Mouse (Mus musculus): ENCODE measurements around the gene Lmf2. TPM values are rescaled to one million over a fixed set of nuclear protein-coding genes. Genes with fewer than 3 reads are reported as not detected.

Lmf2 gene
- polyA plus RNA-seq, 1 experiment from 2014 or later: 66.9 TPM

- under 1% methylated on average over 42 of the region's 42 CpGs for WGBS
- ATAC-seq (ENCODE audit: insufficient read depth, low FRiP score): peak; percentile 87
Measured at GRCm38 (mm10) chr15:89373762-89374248, 18.3 kb upstream of the Lmf2 start, which contains the start of gene Sco2. Sco2 (minus strand) TSS chr15:89373846.

GRCm38 (mm10) chr15:89373027-89373761 is 17.7 kb upstream of the Lmf2 start:
- Histone ChIP-seq H3K4me3 (replicated peaks; ENCODE audit: low read length) (peak overlapping the region; percentile 72), H3K36me3 (ENCODE audit: control insufficient read depth, insufficient read depth, low read length) (peaks cover 31% of the 10 kb centered on the region), H3K4me2 (ENCODE audit: low read depth, low read length) (peak overlapping the region; percentile 87), H3K4me1 (ENCODE audit: control insufficient read depth, insufficient read depth, low read length) (peaks cover 10% of the 10 kb centered on the region; the same call in 1 of the 2 replicates), H3K9me3 (replicated peaks; ENCODE audit: control insufficient read depth, low read length) (no peaks in the 10 kb centered on the region), H3K27ac (ENCODE audit: low read length) (peak overlapping the region; percentile 96), H3K9ac (ENCODE audit: low read length) (peak overlapping the region; percentile 90), H3K27me3 (ENCODE audit: control insufficient read depth, insufficient read depth, low read length) (peaks cover 21% of the 10 kb centered on the region)
- WGBS: 2% methylated on average over 35 of the region's 35 CpGs
- ATAC-seq (ENCODE audit: insufficient read depth, low FRiP score): peak; percentile 86

More at GRCm38 (mm10) chr15:89373762-89374248, 18.3 kb upstream of the Lmf2 start, which contains the start of gene Sco2:
- Histone ChIP-seq H3K4me1 (ENCODE audit: control insufficient read depth, insufficient read depth, low read length) (peaks cover 14% of the 10 kb centered on the region), H3K9ac (ENCODE audit: low read length) (peak within 1 kb of the TSS; percentile 90), H3K4me3 (replicated peaks; ENCODE audit: low read length) (peak within 1 kb of the TSS; percentile 72), H3K36me3 (ENCODE audit: control insufficient read depth, insufficient read depth, low read length) (peaks cover 26% of the 10 kb centered on the region), H3K9me3 (replicated peaks; ENCODE audit: control insufficient read depth, low read length) (no peaks in the 10 kb centered on the region), H3K27ac (ENCODE audit: low read length) (peak within 1 kb of the TSS; percentile 96), H3K4me2 (ENCODE audit: low read depth, low read length) (peak within 1 kb of the TSS; percentile 87), H3K27me3 (ENCODE audit: control insufficient read depth, insufficient read depth, low read length) (peaks cover 28% of the 10 kb centered on the region)

- H3K9me3 ChIP-seq (replicated peaks; ENCODE audit: control insufficient read depth, low read length): no peaks in the 10 kb centered on the region
- peak overlapping the region; percentile 96; the same call in 1 of the 2 replicates for H3K27ac ChIP-seq (ENCODE audit: low read length)
- peaks cover 35% of the 10 kb centered on the region for H3K36me3 ChIP-seq (ENCODE audit: control insufficient read depth, insufficient read depth, low read length)
- ATAC-seq (ENCODE audit: insufficient read depth, low FRiP score): no peak
- peak overlapping the region; percentile 90 for H3K9ac ChIP-seq (ENCODE audit: low read length)
- peak overlapping the region; percentile 87 for H3K4me2 ChIP-seq (ENCODE audit: low read depth, low read length)
- H3K4me1 ChIP-seq (ENCODE audit: control insufficient read depth, insufficient read depth, low read length): peaks cover 10% of the 10 kb centered on the region; the same call in 1 of the 2 replicates
- 74% methylated on average over 7 of the region's 7 CpGs for WGBS
- peaks cover 15% of the 10 kb centered on the region for H3K27me3 ChIP-seq (ENCODE audit: control insufficient read depth, insufficient read depth, low read length)
- H3K4me3 ChIP-seq (replicated peaks; ENCODE audit: low read length): peak overlapping the region; percentile 72; the same call in 1 of the 2 replicates
Measured at GRCm38 (mm10) chr15:89372536-89372935, 17.1 kb upstream of the Lmf2 start.

- H3K4me2 ChIP-seq (ENCODE audit: low read depth, low read length): no peak overlapping the region
- peaks cover 39% of the 10 kb centered on the region for H3K36me3 ChIP-seq (ENCODE audit: control insufficient read depth, insufficient read depth, low read length)
- peaks cover 11% of the 10 kb centered on the region for H3K27me3 ChIP-seq (ENCODE audit: control insufficient read depth, insufficient read depth, low read length)
- no peak for ATAC-seq (ENCODE audit: insufficient read depth, low FRiP score)
- no peaks in the 10 kb centered on the region for H3K9me3 ChIP-seq (replicated peaks; ENCODE audit: control insufficient read depth, low read length)
- H3K4me1 ChIP-seq (ENCODE audit: control insufficient read depth, insufficient read depth, low read length): peaks cover 10% of the 10 kb centered on the region; the same call in 1 of the 2 replicates
- H3K4me3 ChIP-seq (replicated peaks; ENCODE audit: low read length): no peak overlapping the region
- H3K27ac ChIP-seq (ENCODE audit: low read length): no peak overlapping the region
- 85% methylated on average over 13 of the region's 13 CpGs for WGBS
- no peak overlapping the region for H3K9ac ChIP-seq (ENCODE audit: low read length)
Measured at GRCm38 (mm10) chr15:89372068-89372467, 16.6 kb upstream of the Lmf2 start.

- H3K9me3 ChIP-seq (replicated peaks; ENCODE audit: control insufficient read depth, low read length): no peaks in the 10 kb centered on the region
- H3K9ac ChIP-seq (ENCODE audit: low read length): no peak overlapping the region
- H3K4me2 ChIP-seq (ENCODE audit: low read depth, low read length): no peak overlapping the region
- no peak for ATAC-seq (ENCODE audit: insufficient read depth, low FRiP score)
- H3K36me3 ChIP-seq (ENCODE audit: control insufficient read depth, insufficient read depth, low read length): peaks cover 55% of the 10 kb centered on the region
- no peaks in the 10 kb centered on the region for H3K27me3 ChIP-seq (ENCODE audit: control insufficient read depth, insufficient read depth, low read length)
- H3K4me1 ChIP-seq (ENCODE audit: control insufficient read depth, insufficient read depth, low read length): no peaks in the 10 kb centered on the region
- H3K4me3 ChIP-seq (replicated peaks; ENCODE audit: low read length): no peak overlapping the region
- WGBS: 89% methylated on average over 4 of the region's 4 CpGs
- no peak overlapping the region for H3K27ac ChIP-seq (ENCODE audit: low read length)
Measured at GRCm38 (mm10) chr15:89365141-89365551, 9.7 kb upstream of the Lmf2 start.

- H3K27ac ChIP-seq (ENCODE audit: low read length): no peak overlapping the region
- peaks cover 38% of the 10 kb centered on the region for H3K36me3 ChIP-seq (ENCODE audit: control insufficient read depth, insufficient read depth, low read length)
- 0 out of 2 replicates have a peak, but pooled peaks cover 3% of the 10 kb centered on the region for H3K4me1 ChIP-seq (ENCODE audit: control insufficient read depth, insufficient read depth, low read length)
- H3K9ac ChIP-seq (ENCODE audit: low read length): no peak overlapping the region
- 83% methylated on average over 7 of the region's 7 CpGs for WGBS
- no peak overlapping the region for H3K4me2 ChIP-seq (ENCODE audit: low read depth, low read length)
- H3K9me3 ChIP-seq (replicated peaks; ENCODE audit: control insufficient read depth, low read length): no peaks in the 10 kb centered on the region
- no peaks in the 10 kb centered on the region for H3K27me3 ChIP-seq (ENCODE audit: control insufficient read depth, insufficient read depth, low read length)
- no peak overlapping the region for H3K4me3 ChIP-seq (replicated peaks; ENCODE audit: low read length)
- no peak for ATAC-seq (ENCODE audit: insufficient read depth, low FRiP score)
Measured at GRCm38 (mm10) chr15:89363051-89363450, 7.6 kb upstream of the Lmf2 start.

- Histone ChIP-seq H3K4me3 (replicated peaks; ENCODE audit: low read length) (no peak overlapping the region), H3K27me3 (ENCODE audit: control insufficient read depth, insufficient read depth, low read length) (no peaks in the 10 kb centered on the region), H3K4me1 (ENCODE audit: control insufficient read depth, insufficient read depth, low read length) (peaks cover 13% of the 10 kb centered on the region), H3K9me3 (replicated peaks; ENCODE audit: control insufficient read depth, low read length) (no peaks in the 10 kb centered on the region), H3K27ac (ENCODE audit: low read length) (no peak overlapping the region), H3K4me2 (ENCODE audit: low read depth, low read length) (no peak overlapping the region), H3K36me3 (ENCODE audit: control insufficient read depth, insufficient read depth, low read length) (peaks cover 16% of the 10 kb centered on the region), H3K9ac (ENCODE audit: low read length) (no peak overlapping the region)
- WGBS: 73% methylated on average over 3 of the region's 3 CpGs
- no peak for ATAC-seq (ENCODE audit: insufficient read depth, low FRiP score)
Measured at GRCm38 (mm10) chr15:89358784-89359183, 3.3 kb upstream of the Lmf2 start.

- under 1% methylated on average over 15 of the region's 15 CpGs for WGBS
- ATAC-seq (ENCODE audit: insufficient read depth, low FRiP score): peak; percentile 75; the same call in 1 of the 2 replicates
- H3K27me3 ChIP-seq (ENCODE audit: control insufficient read depth, insufficient read depth, low read length): no peaks in the 10 kb centered on the region
- peak overlapping the region; percentile 77 for H3K4me2 ChIP-seq (ENCODE audit: low read depth, low read length)
- H3K9me3 ChIP-seq (replicated peaks; ENCODE audit: control insufficient read depth, low read length): no peaks in the 10 kb centered on the region
- H3K9ac ChIP-seq (ENCODE audit: low read length): peak overlapping the region; percentile 86
- peaks cover 24% of the 10 kb centered on the region for H3K36me3 ChIP-seq (ENCODE audit: control insufficient read depth, insufficient read depth, low read length)
- peak overlapping the region; percentile 86 for H3K4me3 ChIP-seq (replicated peaks; ENCODE audit: low read length)
- peak overlapping the region; percentile 96 for H3K27ac ChIP-seq (ENCODE audit: low read length)
- peaks cover 13% of the 10 kb centered on the region for H3K4me1 ChIP-seq (ENCODE audit: control insufficient read depth, insufficient read depth, low read length)
Measured at GRCm38 (mm10) chr15:89356372-89356771, 913 bp upstream of the Lmf2 start.

- H3K9ac ChIP-seq (ENCODE audit: low read length): peak overlapping the region; percentile 86
- H3K4me3 ChIP-seq (replicated peaks; ENCODE audit: low read length): peak overlapping the region; percentile 86
- H3K27me3 ChIP-seq (ENCODE audit: control insufficient read depth, insufficient read depth, low read length): no peaks in the 10 kb centered on the region
- WGBS: 69% methylated on average over 7 of the region's 7 CpGs
- peaks cover 13% of the 10 kb centered on the region for H3K4me1 ChIP-seq (ENCODE audit: control insufficient read depth, insufficient read depth, low read length)
- H3K4me2 ChIP-seq (ENCODE audit: low read depth, low read length): peak overlapping the region; percentile 96
- peaks cover 14% of the 10 kb centered on the region for H3K36me3 ChIP-seq (ENCODE audit: control insufficient read depth, insufficient read depth, low read length)
- H3K27ac ChIP-seq (ENCODE audit: low read length): no peak overlapping the region
- no peak for ATAC-seq (ENCODE audit: insufficient read depth, low FRiP score)
- H3K9me3 ChIP-seq (replicated peaks; ENCODE audit: control insufficient read depth, low read length): no peaks in the 10 kb centered on the region
Measured at GRCm38 (mm10) chr15:89354455-89354854, 1.0 kb downstream of the Lmf2 start.

Data from stomach, embryonic 16.5 days (tissue).